Mouse (Mus musculus) urinary bladder, postnatal 25 days (tissue): ENCODE measurements around the gene Ifne.
A peak's percentile ranks its signal among the peaks of the same experiment; 100 is the strongest.

Experiments
- DNase-seq: peaks from one replicate; pipeline ENCODE4 v3.0.0; 2022; ENCODE audit warnings: low spot score

Gene Ifne

GRCm38 (mm10) chr4:88880101-88880500, at the start of gene Ifne:
Gene Ifne, minus strand, starts transcription at chr4:88880201.
- no peak for DNase-seq

DNA sequence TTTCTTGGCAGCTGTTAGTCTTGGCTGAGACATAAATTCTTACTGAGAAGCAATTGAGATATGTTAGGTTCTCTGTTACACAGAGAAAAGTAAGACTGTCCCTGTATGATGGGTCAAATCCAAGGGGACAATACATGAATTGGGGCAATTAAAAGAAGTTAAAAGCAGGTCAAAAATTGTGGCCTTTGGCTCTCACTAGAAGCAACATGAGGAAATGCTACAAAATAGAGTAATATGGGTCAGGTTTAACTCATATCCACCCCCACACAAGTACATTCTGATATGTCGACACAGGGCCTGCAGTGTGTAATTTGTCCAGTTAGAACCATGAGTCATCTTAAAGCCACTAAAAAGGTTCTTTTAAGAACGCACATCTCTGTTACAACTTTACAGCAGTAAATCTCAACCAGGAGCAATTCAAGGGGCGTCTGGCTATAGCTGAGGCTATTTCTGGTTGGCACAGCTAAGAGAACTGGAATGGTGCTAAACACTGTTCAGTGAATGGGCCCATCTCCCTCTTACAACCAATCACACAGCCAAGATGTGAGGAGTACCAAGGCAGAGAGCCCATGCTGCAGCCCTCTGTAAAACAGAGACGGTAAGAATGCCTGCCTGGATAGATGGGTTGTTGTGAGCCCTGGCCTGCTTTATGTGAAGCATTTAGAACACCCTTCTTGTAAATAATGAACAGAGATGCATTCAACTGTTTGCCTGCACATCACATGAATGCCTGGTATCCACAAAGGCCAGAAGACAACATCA, 48.5 kb upstream of the Ifne start:
- no peak for DNase-seq

DNA sequence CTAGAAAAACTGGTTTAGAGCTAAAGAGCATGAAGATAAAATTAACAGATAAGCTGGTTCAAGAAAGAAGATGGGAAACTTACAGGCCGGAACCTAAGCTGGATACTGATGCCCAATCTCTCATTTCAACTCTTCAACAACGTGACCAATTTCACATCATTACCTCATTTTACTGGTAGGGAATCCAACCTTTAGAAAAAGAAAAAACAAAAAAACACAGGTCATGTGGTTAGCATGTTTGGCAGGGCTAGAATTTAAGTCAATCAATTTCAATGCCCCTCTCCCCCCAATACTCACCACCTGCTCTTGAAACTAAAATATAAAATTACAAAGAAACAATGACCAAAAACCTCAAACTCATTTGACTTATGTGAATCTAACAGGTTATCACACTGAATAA, 47.8 kb upstream of the Ifne start:
- DNase-seq = no peak

DNA sequence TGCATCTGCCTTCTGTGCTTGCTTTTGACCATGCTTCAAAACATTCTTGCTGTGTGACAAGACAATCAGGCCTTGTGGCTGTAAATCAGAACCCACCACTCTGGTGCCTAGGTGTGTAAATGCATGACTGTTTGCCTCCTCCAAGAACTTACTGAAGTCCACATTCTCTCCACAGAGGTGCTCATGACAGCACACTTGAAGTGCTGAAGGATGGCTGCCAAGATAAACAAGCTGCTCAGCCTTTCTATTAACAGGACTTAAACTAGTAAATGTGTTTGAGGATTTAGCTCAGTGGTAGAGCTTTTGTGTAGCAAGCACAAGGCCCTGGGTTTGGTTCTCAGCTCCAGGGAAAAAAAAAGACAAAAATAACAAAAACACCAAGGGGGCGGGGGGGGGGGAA, 46.6 kb upstream of the Ifne start:
- no peak for DNase-seq

- no peak for DNase-seq
Observed at GRCm38 (mm10) chr4:88926082-88926481, 46.1 kb upstream of the Ifne start.

DNA sequence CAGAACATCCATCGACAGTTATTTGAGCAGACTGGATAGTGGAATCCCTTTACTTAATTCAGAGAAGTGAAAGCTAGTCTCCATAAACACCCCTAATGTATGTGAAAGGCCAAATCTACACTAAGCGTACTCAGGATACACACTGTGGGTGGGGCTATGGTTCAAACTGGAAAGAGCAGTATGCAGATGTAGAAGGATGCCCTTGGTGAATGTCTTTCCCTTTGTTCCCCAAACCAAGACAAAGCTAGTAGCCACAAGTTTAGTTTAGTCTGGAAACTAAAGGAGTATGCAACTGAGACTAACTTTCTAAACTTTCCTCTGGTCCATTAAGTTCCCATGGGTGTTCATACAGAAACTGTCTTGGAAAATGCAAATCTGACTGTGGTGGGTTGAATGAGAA, 45.5 kb upstream of the Ifne start:
- no peak for DNase-seq

DNA sequence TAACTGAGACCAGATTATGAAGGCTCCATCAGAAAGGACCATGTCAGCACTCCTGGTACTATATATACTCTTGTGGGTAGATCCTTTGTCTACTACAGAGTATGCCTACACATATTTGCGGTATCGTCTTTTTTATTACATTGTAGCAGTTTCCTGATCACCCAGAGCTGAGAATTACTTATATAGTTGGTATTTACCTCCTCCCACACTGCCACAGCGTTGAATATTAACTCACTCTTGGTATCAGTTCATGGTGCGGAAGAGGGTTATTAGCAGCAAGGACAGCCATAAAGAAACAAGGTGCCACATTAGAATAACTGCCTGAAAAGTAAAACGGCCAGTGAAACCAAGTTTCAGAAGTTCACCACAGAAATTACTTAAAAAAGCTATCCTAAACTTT, 41.3 kb upstream of the Ifne start:
- no peak for DNase-seq

- no peak for DNase-seq
Observed at GRCm38 (mm10) chr4:88917770-88918460, 37.9 kb upstream of the Ifne start.

GRCm38 (mm10) chr4:88916306-88916705, 36.3 kb upstream of the Ifne start:
- no peak for DNase-seq

DNA sequence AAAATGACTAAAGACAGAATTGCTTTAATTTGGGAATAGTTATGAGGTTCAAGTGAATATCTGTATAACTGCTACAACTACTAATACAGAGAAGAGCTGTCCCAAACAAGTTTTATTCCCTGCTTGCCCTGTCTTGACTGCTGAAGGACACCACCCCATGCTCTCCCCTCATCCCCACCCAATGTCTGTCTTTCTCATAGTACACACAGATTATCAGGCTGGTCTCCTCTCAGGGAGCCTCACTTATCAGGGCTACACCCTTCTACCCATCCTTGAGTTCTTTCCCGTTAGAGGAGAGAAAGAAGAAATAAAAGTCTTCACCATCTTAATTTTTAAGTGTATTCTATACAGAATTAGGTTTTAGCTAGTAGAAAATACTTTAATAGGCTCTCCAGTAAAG, 34.0 kb upstream of the Ifne start:
- DNase-seq = no peak

GRCm38 (mm10) chr4:88912882-88913281, 32.9 kb upstream of the Ifne start:
- DNase-seq = no peak

DNA sequence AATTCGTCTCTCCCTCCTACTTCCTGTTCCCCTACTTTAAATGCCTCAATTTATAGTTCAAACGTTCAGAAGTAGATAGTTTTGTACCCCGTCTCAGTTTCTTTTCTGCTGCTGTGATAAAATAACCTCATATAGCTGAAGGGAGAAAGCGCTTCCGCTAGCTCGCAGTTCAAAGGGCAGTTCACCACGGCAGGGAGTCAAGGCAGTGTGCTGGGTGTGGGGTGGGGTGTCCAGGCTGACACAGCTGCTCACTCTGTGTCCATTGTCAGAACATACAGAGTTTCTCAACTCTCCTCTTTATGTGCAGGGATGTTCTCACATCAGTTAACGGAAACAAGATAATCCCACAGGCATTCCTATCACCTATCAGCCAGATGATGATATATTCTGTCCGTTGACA, 32.2 kb upstream of the Ifne start:
- DNase-seq = no peak

- no peak for DNase-seq
Observed at GRCm38 (mm10) chr4:88909600-88910534, 29.9 kb upstream of the Ifne start.

GRCm38 (mm10) chr4:88893201-88893754, 13.3 kb upstream of the Ifne start:
- DNase-seq = no peak

DNA sequence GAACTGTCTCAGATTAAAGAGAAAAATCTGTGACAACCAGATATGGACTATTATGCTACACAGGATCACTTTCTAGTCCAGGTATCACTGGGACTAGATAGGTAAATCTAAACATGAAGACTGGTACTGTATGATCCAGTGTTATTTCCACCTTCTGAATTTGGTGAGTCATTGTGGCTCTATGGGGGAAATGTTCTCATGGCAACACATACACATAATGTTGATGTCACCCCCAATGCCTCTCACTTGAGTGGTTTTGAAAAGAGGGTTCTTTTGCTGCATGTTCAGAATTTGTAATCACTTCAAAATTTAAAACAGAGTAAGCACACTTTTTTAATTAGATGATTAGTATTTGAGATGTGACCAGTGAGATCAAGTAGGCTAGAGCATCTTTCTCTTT, 8.2 kb upstream of the Ifne start:
- DNase-seq = no peak

GRCm38 (mm10) chr4:88878772-88879171, 1.2 kb downstream of the Ifne start:
- DNase-seq = no peak

DNA sequence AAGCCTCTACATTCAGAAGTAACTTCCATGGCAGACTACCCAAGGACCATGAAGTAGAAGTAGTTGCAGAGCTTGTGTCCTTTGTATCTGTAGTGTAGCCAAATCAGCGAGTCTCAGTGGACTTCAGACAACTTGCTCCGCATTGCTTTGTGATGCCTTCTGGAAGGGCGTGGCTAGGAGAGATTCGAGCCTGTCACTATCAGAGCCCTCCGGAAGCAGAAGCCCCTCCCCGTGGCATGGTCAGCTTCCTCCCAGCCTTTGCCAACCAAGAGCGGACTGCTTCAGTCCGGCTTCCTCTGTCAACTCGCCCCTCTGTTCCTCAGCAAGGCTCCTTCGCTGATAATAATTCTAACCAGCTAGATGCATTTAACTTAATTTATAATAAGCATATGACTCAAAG, 1.8 kb downstream of the Ifne start:
- no peak for DNase-seq

DNA sequence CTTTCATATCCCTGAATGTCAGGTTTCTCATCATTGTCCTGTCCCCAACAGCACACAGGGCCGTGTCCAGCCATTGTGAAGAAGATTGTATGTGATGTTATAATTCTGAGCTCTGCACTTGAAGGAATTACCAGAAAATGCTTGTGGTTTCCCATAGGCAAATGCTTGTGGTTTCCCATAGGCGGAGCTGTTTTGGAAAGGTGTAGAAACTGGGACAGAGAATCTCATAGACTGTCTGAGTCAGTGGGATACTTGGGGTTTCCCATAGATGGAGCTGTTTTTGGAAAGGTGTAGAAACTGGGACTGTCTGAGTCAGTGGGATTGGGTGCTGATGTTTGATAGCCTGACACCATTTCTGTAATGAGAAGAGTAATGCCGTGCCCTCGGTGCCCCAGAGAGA, 3.5 kb downstream of the Ifne start:
- DNase-seq = no peak

- no peak for DNase-seq
Observed at GRCm38 (mm10) chr4:88875435-88876095, 4.4 kb downstream of the Ifne start.

- DNase-seq = peak; percentile 34
Observed at GRCm38 (mm10) chr4:88872691-88873090, 7.3 kb downstream of the Ifne start.
